Mouse (Mus musculus) testis, postnatal 14 days (tissue): Measurements from ENCODE around the gene Tbx15.
"Not testable (repeated sequence)": the region's sequence is repeated elsewhere in the genome, so short reads cannot be mapped to it uniquely, and the experiment has no call there.

Experiments
- DNase-seq: peaks from one replicate; pipeline ENCODE4 v3.0.0; 2021; ENCODE audit warnings: low spot score

Gene Tbx15

GRCm38 (mm10) chr3:99277973-99278580 lies 37.9 kb downstream of the Tbx15 start:
- DNase-seq: no peak

GRCm38 (mm10) chr3:99279718-99280117 lies 39.5 kb downstream of the Tbx15 start:
- no peak for DNase-seq

GRCm38 (mm10) chr3:99281453-99281852 lies 41.3 kb downstream of the Tbx15 start:
- no peak for DNase-seq

- no peak for DNase-seq
Measured at GRCm38 (mm10) chr3:99288302-99288701, 48.1 kb downstream of the Tbx15 start.

GRCm38 (mm10) chr3:99290064-99290702 lies 50.0 kb downstream of the Tbx15 start:
- DNase-seq: peak; percentile 26

GRCm38 (mm10) chr3:99290878-99291277 lies 50.7 kb downstream of the Tbx15 start:
- DNase-seq: no peak

- no peak for DNase-seq
Measured at GRCm38 (mm10) chr3:99291386-99291785, 51.2 kb downstream of the Tbx15 start.

GRCm38 (mm10) chr3:99292531-99292931 lies 52.4 kb downstream of the Tbx15 start:
- no peak for DNase-seq

- not testable (repeated sequence) for DNase-seq
Measured at GRCm38 (mm10) chr3:99294209-99294608, 54.0 kb downstream of the Tbx15 start.

GRCm38 (mm10) chr3:99295301-99295700 lies 55.1 kb downstream of the Tbx15 start:
- no peak for DNase-seq

GRCm38 (mm10) chr3:99296186-99296585 lies 56.0 kb downstream of the Tbx15 start:
- no peak for DNase-seq

GRCm38 (mm10) chr3:99300846-99301245 lies 60.7 kb downstream of the Tbx15 start:
- DNase-seq: no peak

GRCm38 (mm10) chr3:99310877-99311276 lies 70.7 kb downstream of the Tbx15 start:
- no peak for DNase-seq

- DNase-seq: no peak
Measured at GRCm38 (mm10) chr3:99311943-99312635, 71.9 kb downstream of the Tbx15 start.

GRCm38 (mm10) chr3:99322345-99322744 lies 82.2 kb downstream of the Tbx15 start:
- DNase-seq: no peak

- no peak for DNase-seq
Measured at GRCm38 (mm10) chr3:99329316-99329715, 89.1 kb downstream of the Tbx15 start.

- no peak for DNase-seq
Measured at GRCm38 (mm10) chr3:99331086-99331485, 90.9 kb downstream of the Tbx15 start.

- DNase-seq: no peak
Measured at GRCm38 (mm10) chr3:99336866-99337265, 96.7 kb downstream of the Tbx15 start.

GRCm38 (mm10) chr3:99338756-99339155 lies 98.6 kb downstream of the Tbx15 start:
- DNase-seq: no peak

- no peak for DNase-seq
Measured at GRCm38 (mm10) chr3:99340021-99340420, 99.8 kb downstream of the Tbx15 start.

- DNase-seq: no peak
Measured at GRCm38 (mm10) chr3:99379616-99380250, 139.6 kb downstream of the Tbx15 start.

- DNase-seq: no peak
Measured at GRCm38 (mm10) chr3:99387127-99387526, 146.9 kb downstream of the Tbx15 start.
